Mouse (Mus musculus) gastrocnemius, postnatal 14 days (tissue): ENCODE data around the gene Galr3. TPM values are rescaled to one million over a fixed set of nuclear protein-coding genes. Genes with fewer than 3 reads are reported as not detected.
"Not testable (repeated sequence)": the region's sequence is repeated elsewhere in the genome, so short reads cannot be mapped to it uniquely, and the experiment has no call there.

Source experiments
- DNase-seq: peaks from one replicate; pipeline ENCODE4 v3.0.0; 2021; ENCODE audit warnings: mixed read lengths
- intact Hi-C: fragments of 180-260 bp; cut with DNase I; formaldehyde crosslinking; loops from one replicate; pipeline ENCODE4 v1.15.1; 2025; ENCODE audit warnings: low total_unique reads
- total RNA-seq, 2 experiments: library from RNA; stranded (reverse); gene quantifications; 2 replicates each; pipeline ENCODE4 v1.2.3; 2021

Gene Galr3
- total RNA-seq, 2 experiments from 2014 or later: 0.23 TPM; not detected in 1

GRCm38 (mm10) chr15:79025687-79026308 is 15.9 kb upstream of the Galr3 start:
- DNase-seq: no peak
- intact Hi-C loops: no loop called here

GRCm38 (mm10) chr15:79026511-79027290 is 15.0 kb upstream of the Galr3 start:
- intact Hi-C loops: no loop called here
- DNase-seq: no peak

- DNase-seq: peak; percentile 48
Measured at GRCm38 (mm10) chr15:79027291-79028205, 14.1 kb upstream of the Galr3 start.

GRCm38 (mm10) chr15:79028237-79028738 is 13.4 kb upstream of the Galr3 start, which contains the start of gene H1f0:
H1f0 (plus strand) TSS chr15:79028450.
- intact Hi-C loops: no loop called here
- DNase-seq: peak; percentile 96

More at GRCm38 (mm10) chr15:79027291-79028205, 14.1 kb upstream of the Galr3 start:
- intact Hi-C loops: no loop called here

GRCm38 (mm10) chr15:79028823-79029484 is 12.7 kb upstream of the Galr3 start:
- DNase-seq: no peak
- intact Hi-C loops: no loop called here

- intact Hi-C loops: no loop called here
- DNase-seq: no peak
Measured at GRCm38 (mm10) chr15:79029519-79030241, 12.0 kb upstream of the Galr3 start.

GRCm38 (mm10) chr15:79030551-79031435 is 10.9 kb upstream of the Galr3 start:
- peak; percentile 92 for DNase-seq
- intact Hi-C loops: no loop called here

GRCm38 (mm10) chr15:79031908-79032307 is 9.8 kb upstream of the Galr3 start:
- intact Hi-C loops, DNase-seq: not testable (repeated sequence)

- intact Hi-C loops: no loop called here
- DNase-seq: peak; percentile 82
Measured at GRCm38 (mm10) chr15:79037913-79038328, 3.8 kb upstream of the Galr3 start.

- intact Hi-C loops: no loop called here
Measured at GRCm38 (mm10) chr15:79038331-79038730, 3.4 kb upstream of the Galr3 start.

GRCm38 (mm10) chr15:79038853-79039252 is 2.8 kb upstream of the Galr3 start:
- DNase-seq: peak; percentile 81
- intact Hi-C loops: no loop called here

More at GRCm38 (mm10) chr15:79038331-79038730, 3.4 kb upstream of the Galr3 start:
- no peak for DNase-seq

GRCm38 (mm10) chr15:79040501-79041416 is 926 bp upstream of the Galr3 start:
- intact Hi-C loops: no loop called here
- no peak for DNase-seq

- DNase-seq: no peak
- intact Hi-C loops: no loop called here
Measured at GRCm38 (mm10) chr15:79042721-79043491, 1.2 kb downstream of the Galr3 start.

GRCm38 (mm10) chr15:79044837-79045236 is 3.2 kb downstream of the Galr3 start:
- DNase-seq: no peak
- intact Hi-C loops: no loop called here

- intact Hi-C loops: no loop called here
- DNase-seq: no peak
Measured at GRCm38 (mm10) chr15:79048186-79048585, 6.5 kb downstream of the Galr3 start.
